Mouse (Mus musculus) liver, adult (tissue): ENCODE measurements around the gene Ppp1r27.

Source experiments
- GATA4 ChIP-seq: IDR thresholded peaks from 2 replicates; pipeline ENCODE4 v1.6.1; 2014; ENCODE audit warnings: mild to moderate bottlenecking, low read length; ENCODE audit not compliant: insufficient replicate concordance

Gene Ppp1r27

DNA sequence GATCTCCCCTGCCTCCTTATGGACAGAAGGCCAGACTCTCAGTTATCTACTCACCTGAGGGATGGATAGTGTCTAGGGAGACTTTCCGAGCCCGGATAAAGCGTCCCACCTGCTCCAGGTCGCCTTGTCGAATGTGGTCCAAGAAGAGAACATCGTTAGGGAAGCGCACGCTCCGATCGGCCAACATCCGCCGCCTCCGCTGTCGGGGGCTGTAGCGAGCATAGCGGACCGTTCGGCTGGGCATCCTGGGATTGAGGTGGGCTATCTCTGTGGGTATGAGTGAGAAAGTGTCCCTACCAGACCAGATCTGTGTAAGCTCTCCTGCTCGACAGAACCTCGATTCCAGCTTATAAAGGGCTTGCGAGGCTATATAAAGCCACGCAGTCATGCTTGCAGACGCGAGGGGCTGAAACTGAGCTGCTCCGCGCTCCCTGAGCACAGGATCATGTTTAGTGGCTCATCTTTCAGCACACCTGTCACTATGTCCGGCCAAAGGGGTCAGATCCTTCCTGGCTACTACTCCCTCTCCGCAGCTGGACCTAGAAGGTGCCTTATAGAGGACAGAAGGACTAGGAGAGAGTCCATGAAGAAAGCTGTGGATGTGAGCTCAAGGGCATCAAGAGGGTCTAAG, at the start of gene Ppp1r27:
TSS of gene Ppp1r27 (minus strand) at position 323 of the 631 bp plus-strand sequence.
- no peak for TF ChIP-seq GATA4

DNA sequence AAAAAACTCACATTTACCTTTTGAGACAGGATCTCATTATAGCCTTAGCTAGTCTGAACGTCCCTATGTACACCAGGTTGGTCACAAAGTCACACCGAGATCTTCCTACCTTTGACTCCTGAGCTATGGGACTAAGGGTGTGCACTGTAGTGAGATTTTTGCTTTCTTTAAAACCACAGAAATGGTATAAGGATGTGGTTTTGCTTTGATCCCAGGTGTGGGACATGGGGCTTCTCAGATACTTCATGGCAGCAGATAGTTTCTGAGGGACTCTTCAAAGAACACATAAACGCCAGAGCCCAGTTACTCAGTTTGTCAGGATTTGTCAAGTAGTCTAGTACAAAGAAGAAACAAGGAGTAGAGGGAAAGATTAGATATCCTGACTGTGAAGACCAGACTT, 49.8 kb upstream of the Ppp1r27 start:
- no peak for TF ChIP-seq GATA4

- TF ChIP-seq GATA4 = no peak
Measured at GRCm38 (mm10) chr11:120598990-120599549, 48.1 kb upstream of the Ppp1r27 start.

- peak; percentile 40; the same call in 1 of the 2 replicates for TF ChIP-seq GATA4
Measured at GRCm38 (mm10) chr11:120598283-120598989, 47.5 kb upstream of the Ppp1r27 start, which contains the start of the genes Alyref and Anapc11. Gene Alyref, minus strand, starts transcription at chr11:120598365. Gene Anapc11, plus strand, starts transcription at chr11:120598421.

DNA sequence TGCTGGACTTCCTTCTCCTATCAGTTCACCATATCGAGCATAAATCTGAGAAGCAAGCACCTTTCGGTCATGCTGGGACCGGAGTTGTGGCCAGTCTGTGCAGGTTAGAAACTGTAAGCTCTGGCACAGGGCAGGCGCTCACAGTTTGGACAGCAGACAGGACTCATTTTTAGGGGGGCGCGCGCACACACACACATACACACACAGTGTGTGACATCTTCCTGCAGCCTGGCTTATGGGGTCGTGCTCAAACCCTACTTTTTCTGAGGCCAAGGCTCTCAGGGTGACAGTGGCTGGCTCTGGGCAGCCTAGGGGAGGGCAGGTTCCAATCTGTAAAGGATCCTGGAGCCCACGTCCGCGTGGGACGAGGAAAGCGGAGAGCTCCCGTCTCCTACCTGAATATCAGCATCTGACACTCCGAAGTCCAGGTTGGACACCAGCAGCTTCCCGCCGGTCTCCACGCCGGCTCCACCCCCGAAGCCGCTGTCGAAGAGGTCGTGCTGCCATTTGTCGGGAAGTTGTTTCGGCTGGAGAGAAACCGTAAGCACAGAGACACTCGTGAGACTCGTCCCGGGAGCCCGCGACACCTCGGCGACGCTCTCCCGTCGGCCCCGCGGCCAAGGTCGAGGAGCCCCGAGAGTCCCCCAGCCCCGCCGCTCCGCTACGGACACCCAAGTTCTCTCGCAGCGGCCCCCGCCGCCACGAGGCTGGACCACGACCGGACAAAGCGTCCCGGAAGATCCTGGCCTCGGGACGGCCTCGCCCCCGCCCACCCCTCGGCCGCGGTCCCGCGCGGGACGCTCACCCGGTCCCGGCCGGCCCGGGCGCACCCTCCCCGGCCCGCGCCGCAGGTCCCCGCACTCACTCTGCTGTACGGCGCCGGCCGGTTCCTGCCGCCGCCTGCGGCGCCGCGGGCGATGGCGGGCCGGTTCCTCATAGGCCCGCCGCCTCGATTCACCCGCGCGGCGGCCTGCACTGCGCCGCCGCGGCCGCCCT, 46.6 kb upstream of the Ppp1r27 start:
- no peak for TF ChIP-seq GATA4

DNA sequence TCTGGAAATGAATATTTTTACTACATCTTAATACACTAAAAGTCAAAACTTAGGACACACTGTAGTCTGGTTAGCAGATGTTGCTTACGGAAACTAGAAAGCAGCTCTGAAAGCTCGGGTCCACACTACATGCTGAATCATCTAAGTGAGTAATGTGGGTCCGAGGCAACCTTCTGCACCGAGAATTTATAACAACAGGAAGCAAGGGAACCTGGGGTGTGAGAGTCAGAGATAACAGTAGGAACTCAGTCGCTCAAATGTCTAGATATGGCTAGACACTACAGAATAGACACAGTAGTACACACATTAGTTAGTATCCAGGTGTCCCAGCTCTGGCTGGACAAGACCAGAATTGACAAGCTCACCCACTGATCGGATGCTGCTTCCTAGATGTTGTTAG, 37.6 kb upstream of the Ppp1r27 start:
- no peak for TF ChIP-seq GATA4

DNA sequence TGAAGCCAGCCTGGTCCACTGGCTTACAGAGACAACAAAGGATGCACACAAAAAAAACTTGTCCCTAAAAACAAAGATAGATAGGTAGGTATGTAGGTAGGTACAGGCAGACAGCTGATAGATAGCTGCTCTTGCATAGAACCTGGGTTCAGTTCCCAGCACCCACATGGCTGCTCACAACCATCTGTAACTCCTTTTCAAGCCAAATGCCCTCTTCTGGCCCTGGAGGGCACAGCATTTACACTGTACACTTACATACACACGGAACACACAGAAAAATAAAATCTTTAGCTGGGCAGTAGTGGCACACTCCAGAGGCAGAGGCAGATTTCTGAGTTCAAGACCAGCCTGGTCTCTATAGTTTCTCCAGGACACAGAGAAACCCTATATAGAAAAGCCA, 33.0 kb upstream of the Ppp1r27 start:
- TF ChIP-seq GATA4 = no peak

DNA sequence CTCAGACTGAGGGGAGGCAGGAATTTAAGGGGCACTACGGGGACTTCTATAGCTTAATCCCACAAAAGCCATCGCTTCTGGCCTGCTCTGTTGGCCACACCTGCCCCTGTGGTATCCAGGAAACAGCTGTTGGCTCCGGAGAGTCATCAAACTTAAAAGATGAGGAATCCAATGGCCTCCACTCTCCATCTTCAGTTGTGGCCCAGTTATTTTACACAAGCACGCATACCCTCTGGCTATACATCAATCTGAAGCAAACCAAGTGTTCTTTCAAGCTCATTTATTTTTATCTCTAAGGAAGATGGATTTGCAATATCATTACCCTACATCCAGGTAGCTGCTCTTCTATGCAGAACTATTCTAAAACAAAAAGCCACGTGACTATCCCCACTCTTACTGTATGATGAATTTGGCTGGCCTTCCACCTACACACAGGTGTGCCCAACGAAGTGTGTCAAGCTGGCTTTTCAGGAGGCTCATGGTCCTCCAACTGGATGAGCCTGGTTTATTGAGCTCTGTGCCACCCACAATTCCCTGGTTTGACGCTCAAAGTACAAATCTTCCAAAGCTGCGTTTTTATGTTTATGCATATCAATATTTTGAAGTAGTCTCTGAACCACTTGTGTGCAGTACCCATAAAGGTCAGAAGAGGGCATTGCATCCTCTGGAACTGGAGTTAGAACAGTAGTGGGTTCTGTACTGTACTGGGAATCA, 31.5 kb upstream of the Ppp1r27 start:
- no peak for TF ChIP-seq GATA4

DNA sequence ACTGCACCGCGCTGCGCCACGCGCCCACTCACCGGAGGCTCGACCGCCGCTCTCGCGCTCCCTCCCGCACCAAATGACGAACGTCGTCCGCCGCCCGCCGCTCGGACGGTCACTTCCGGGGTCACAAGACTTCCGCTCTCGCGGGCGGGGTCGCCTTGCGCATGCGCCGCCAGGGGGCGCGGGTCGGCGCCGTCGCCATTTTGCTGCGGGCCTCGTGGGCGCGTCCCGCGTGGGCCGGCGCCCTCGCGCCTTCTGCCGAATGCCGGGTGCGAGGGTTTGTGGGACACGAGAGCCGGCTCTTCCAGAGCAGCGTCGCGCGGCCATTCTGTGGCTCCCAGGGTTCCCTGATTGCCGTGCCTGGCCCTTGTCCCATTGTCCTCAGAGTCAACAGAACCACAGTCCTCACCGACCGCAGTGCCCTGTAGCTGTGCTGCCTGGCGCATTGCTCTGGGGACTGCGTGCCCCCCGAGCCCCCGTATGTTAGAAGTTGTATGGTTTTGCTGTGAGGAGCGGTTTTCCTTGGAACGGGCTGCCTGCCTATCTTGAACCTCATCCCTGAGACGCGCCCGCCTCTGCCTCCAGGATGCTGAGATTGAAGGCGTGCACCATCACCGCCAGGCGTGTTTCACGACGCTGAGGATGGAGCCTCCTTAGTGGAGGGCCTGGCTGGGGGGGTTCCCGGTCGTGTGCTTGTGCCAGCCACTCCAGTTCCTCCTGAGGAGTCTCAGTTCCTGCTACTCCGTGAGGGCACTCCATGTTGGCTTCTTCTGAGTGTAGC, 30.7 kb upstream of the Ppp1r27 start, which contains the start of gene Arhgdia:
TSS of gene Arhgdia (minus strand) at position 135 of the 778 bp plus-strand sequence.
- TF ChIP-seq GATA4 = peak; percentile 6; the same call in 1 of the 2 replicates

DNA sequence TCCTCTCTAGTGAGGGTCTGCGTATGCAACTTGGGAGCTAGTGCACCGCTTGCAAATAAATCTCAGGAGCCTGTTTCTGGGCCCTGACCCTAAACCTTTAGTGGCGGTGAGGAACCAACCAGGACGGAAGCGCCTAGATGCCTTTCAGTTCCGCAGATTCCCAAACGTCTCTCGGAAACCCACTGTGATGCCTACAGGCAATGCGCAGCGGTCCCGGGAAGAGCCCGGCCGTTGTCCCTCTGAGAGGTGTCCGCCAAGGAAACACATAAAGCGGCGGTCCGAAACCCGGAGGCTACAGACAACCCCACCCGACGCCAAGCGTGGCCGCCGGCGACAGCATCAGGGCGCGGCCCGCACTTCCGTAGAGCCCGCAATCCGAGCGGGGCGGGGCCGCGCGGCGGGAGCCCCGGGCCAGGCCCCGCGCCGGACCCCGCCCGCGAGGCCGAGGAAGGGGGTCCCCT, 30.0 kb upstream of the Ppp1r27 start:
- TF ChIP-seq GATA4 = no peak

GRCm38 (mm10) chr11:120580190-120580589, 29.3 kb upstream of the Ppp1r27 start:
- no peak for TF ChIP-seq GATA4

DNA sequence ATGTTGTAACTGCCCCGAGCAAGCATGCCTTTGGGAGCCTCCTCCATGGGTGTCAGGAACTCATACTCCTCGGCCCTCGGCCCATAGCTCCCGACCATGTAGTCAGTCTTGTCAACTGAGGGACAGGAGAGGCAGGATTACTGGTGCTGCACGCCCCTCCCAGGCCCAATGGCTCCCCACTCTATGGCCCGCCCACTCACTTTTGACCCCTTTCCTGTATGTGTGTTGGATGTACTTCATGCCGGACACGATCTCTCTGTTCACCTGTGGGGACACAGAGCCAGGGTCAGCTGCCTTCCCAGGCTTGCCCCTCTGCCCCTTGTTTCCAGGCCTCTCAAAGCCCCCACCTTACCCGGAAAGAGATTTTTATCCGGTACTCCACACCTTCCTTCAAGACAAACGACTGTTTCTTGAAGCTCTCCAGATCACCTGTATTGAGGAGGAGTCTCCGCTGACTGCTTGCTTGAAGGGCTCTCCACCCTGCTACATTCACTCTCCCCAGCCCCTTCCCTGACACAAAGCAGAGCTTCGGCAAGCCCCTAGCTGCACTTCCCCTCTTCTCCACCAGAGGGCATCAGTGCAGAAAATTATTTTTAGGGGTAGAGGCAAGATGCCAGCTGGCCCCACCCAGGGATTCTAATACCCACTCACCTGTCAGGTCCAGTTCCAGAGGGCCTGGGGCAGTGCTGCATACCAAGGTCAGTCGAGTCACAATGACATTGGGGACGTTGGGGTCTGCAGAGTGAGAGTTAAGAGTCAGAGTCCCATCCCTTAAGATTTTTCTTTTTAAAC, 28.6 kb upstream of the Ppp1r27 start:
- TF ChIP-seq GATA4 = no peak
